Mouse (Mus musculus) G1E (cell line): ENCODE results near the gene Lhb. TPM values are rescaled to one million over a fixed set of nuclear protein-coding genes. Genes with fewer than 3 reads are reported as not detected.
A peak's percentile ranks its signal among the peaks of the same experiment; 100 is the strongest.
"Not testable (repeated sequence)": the region's sequence is repeated elsewhere in the genome, so short reads cannot be mapped to it uniquely, and the experiment has no call there.

Source experiments
- ATAC-seq: 2 replicates; pipeline ENCODE4 v1.8.0; 2016; ENCODE audit warnings: mild to moderate bottlenecking; ENCODE audit not compliant: insufficient number of reproducible peaks, poor library complexity, low FRiP score, severe bottlenecking; ENCODE audit errors: extremely low read depth
- DNase-seq: peaks from one replicate; pipeline ENCODE4 v3.0.0; 2012; ENCODE audit warnings: low spot score
- H3K27me3 ChIP-seq: 2 replicates; pipeline ENCODE4 v1.6.1; 2012; ENCODE audit warnings: mild to moderate bottlenecking, low read length, inconsistent platforms; ENCODE audit not compliant: insufficient read depth
- H3K36me3 ChIP-seq: replicated peaks from 2 replicates; pipeline ENCODE3; 2012; ENCODE audit warnings: mild to moderate bottlenecking, inconsistent platforms
- H3K4me1 ChIP-seq: 2 replicates; pipeline ENCODE4 v1.6.1; 2012; ENCODE audit warnings: low read depth, low read length, inconsistent platforms, mixed read lengths; ENCODE audit not compliant: insufficient read depth
- H3K4me3 ChIP-seq: 2 replicates; pipeline ENCODE4 v1.5.1; 2012; ENCODE audit warnings: low read depth, mild to moderate bottlenecking, inconsistent platforms, low read length, moderate library complexity, mixed read lengths
- H3K9me3 ChIP-seq: replicated peaks from 2 replicates; pipeline ENCODE4 v1.6.1; 2012; ENCODE audit warnings: inconsistent platforms
- CTCF ChIP-seq: IDR thresholded peaks from 2 replicates; pipeline ENCODE4 v1.5.1; 2012; ENCODE audit warnings: low read depth, low read length, inconsistent platforms, mixed read lengths
- GATA1 ChIP-seq: IDR thresholded peaks from 2 replicates; pipeline ENCODE4 v1.6.1; 2012; ENCODE audit warnings: borderline replicate concordance, low read length, inconsistent platforms, mixed read lengths
- GATA2 ChIP-seq: IDR thresholded peaks from 2 replicates; pipeline ENCODE4 v1.6.1; 2012; ENCODE audit warnings: low read depth, low read length, inconsistent platforms, borderline replicate concordance
- POLR2AphosphoS5 ChIP-seq: IDR thresholded peaks from 2 replicates; pipeline ENCODE4 v1.6.1; 2012; ENCODE audit warnings: low read depth, low read length, inconsistent platforms; ENCODE audit not compliant: insufficient replicate concordance
- TAL1 ChIP-seq: conservative IDR thresholded peaks from 2 replicates; pipeline ENCODE4 v1.6.1; 2012; ENCODE audit warnings: low read depth, low read length, inconsistent platforms, mixed read lengths
- polyA plus RNA-seq: library from polyadenylated mRNA; stranded (reverse); fragments of >175 nt; gene quantifications from 2 replicates; pipeline ENCODE4 v1.2.3, GENCODE M21; 2012
- total RNA-seq, 2 experiments: library from RNA; stranded (forward) in 1 of 2; stranded (reverse) in 1 of 2; fragments of 200-1000 nt in 1 of 2; fragments of >200 nt in 1 of 2; fragmentation: Nextera tagmentation in 1 of 2; gene quantifications; 2 replicates each; pipeline ENCODE4 v1.2.3; 2014 to 2017

The Lhb gene
- total and polyA plus RNA-seq, 3 experiments, result not detected

- ATAC-seq, result no peak
- H3K36me3 ChIP-seq, result peaks cover 76% of the 10 kb centered on the region
Measured at GRCm38 (mm10) chr7:45462325-45462724, 41.7 kb downstream of the Lhb start.

GRCm38 (mm10) chr7:45462868-45463267 lies 42.2 kb downstream of the Lhb start:
- not testable (repeated sequence) for H3K27me3 ChIP-seq, H3K9me3 ChIP-seq, DNase-seq, H3K4me3 ChIP-seq, ATAC-seq
- H3K36me3 ChIP-seq, result peaks cover 71% of the 10 kb centered on the region
- H3K4me1 ChIP-seq, result peaks cover 61% of the 10 kb centered on the region

More at GRCm38 (mm10) chr7:45462325-45462724, 41.7 kb downstream of the Lhb start:
- no peak overlapping the region for H3K4me3 ChIP-seq
- TF ChIP-seq TAL1 (no peak), GATA1 (no peak)
- no peaks in the 10 kb centered on the region for H3K27me3 ChIP-seq
- H3K4me1 ChIP-seq, result peaks cover 66% of the 10 kb centered on the region
- DNase-seq, result no peak
- no peaks in the 10 kb centered on the region for H3K9me3 ChIP-seq

DNA sequence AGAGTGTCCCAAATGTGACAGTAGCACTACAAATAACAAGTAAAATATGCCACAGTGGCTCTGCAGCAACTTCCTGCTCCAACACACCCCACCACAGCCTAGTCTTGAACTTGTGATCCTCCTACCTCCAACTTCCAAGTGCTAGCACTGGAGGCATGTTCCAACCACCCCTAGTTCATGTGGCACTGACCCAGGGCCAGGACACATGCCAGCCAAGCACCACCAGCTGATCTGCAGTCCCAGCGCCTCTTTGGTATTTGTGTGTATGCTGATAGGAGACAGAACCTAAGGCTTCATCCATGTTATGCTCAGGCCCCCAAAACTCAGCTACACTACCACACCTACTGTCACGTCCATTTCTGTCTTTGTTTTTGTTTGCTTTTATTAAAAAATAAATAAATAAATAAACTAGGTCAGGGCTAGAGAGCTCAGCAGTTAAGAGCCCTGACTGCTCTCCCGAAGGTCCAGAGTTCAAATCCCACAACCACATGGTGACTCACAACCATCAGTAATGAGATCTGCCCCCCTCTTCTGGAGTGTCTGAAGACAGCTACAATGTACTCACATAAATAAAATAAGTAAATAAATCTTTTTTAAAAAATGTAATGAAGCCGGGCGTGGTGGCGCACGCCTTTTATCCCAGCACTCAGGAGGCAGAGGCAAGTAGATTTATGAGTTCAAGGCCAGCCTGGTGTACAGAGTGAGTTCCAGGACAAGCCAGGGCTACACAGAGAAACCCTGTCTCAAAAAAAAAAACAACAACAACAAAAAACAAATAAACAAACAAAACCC lies 43.6 kb downstream of the Lhb start:
- ATAC-seq (no peak), DNase-seq (no peak)
- Histone ChIP-seq H3K4me3 (peak overlapping the region; percentile 94), H3K4me1 (peaks cover 60% of the 10 kb centered on the region), H3K36me3 (peaks cover 59% of the 10 kb centered on the region), H3K27me3 (peaks cover 2% of the 10 kb centered on the region; the same call in 1 of the 2 replicates), H3K9me3 (no peaks in the 10 kb centered on the region)
- TF ChIP-seq GATA2, result no peak
- no peak for TF ChIP-seq GATA1
- no peak for TF ChIP-seq TAL1
- TF ChIP-seq CTCF, result no peak
- TF ChIP-seq POLR2AphosphoS5, result no peak

- H3K36me3 ChIP-seq, result peaks cover 56% of the 10 kb centered on the region
- H3K4me3 ChIP-seq, result peak overlapping the region; percentile 94
- TF ChIP-seq TAL1 (no peak), GATA2 (no peak), POLR2AphosphoS5 (no peak)
- no peaks in the 10 kb centered on the region for H3K9me3 ChIP-seq
- peaks cover 2% of the 10 kb centered on the region; the same call in 1 of the 2 replicates for H3K27me3 ChIP-seq
- ATAC-seq, result no peak
- peaks cover 57% of the 10 kb centered on the region for H3K4me1 ChIP-seq
- no peak for DNase-seq
Measured at GRCm38 (mm10) chr7:45465112-45465511, 44.5 kb downstream of the Lhb start.

DNA sequence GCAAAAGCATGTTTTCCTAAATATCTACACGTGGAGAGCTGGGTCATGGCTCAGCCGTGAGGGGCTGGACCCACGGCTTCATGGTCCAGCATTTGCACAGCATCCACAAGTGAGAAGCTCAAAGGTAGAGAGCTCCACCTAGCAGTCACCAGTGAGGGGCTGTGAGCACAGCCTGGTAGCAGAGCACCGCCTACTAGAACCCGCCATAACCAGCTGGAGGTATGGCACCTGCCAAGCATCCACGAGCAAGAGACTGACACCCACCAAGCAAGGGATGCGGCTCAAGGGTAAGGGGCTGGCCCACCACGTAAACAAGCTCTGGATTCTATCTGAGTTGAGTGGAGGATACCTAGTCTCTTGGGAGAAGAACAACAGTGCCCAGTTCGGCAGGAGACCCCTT lies 44.9 kb downstream of the Lhb start:
- no peaks in the 10 kb centered on the region for H3K9me3 ChIP-seq
- TF ChIP-seq CTCF (no peak), TAL1 (no peak), GATA2 (no peak), GATA1 (no peak), POLR2AphosphoS5 (no peak)
- peaks cover 51% of the 10 kb centered on the region for H3K36me3 ChIP-seq
- DNase-seq (peak; percentile 43), ATAC-seq (peak; percentile 16; the same call in 1 of the 2 replicates)
- peaks cover 2% of the 10 kb centered on the region; the same call in 1 of the 2 replicates for H3K27me3 ChIP-seq
- H3K4me1 ChIP-seq, result peaks cover 54% of the 10 kb centered on the region
- H3K4me3 ChIP-seq, result peak overlapping the region; percentile 94

- peak; percentile 83 for DNase-seq
- Histone ChIP-seq H3K9me3 (no peaks in the 10 kb centered on the region), H3K27me3 (peaks cover 2% of the 10 kb centered on the region; the same call in 1 of the 2 replicates), H3K36me3 (peaks cover 43% of the 10 kb centered on the region), H3K4me1 (peaks cover 54% of the 10 kb centered on the region), H3K4me3 (peak within 1 kb of the TSS; percentile 94)
- peak; percentile 36; the same call in 1 of the 2 replicates for ATAC-seq
- TF ChIP-seq GATA2, result no peak
- no peak for TF ChIP-seq POLR2AphosphoS5
- no peak for TF ChIP-seq CTCF
- no peak for TF ChIP-seq GATA1
- no peak for TF ChIP-seq TAL1
Measured at GRCm38 (mm10) chr7:45466283-45467089, 45.9 kb downstream of the Lhb start, which contains the start of gene Bax. TSS of gene Bax (minus strand) at chr7:45466898.
